Mouse (Mus musculus) stomach, postnatal 0 days (tissue): ENCODE measurements at regions not wholly inside any gene's neighbourhood (a gene's known extent, or its start where the extent isn't known, plus 50 kb on each side); places are given as distances from the start of the nearest gene placed in this dataset.

Source experiments
- CTCF ChIP-seq: IDR thresholded peaks from 2 replicates; pipeline ENCODE4 v1.5.1; 2016; ENCODE audit warnings: antibody characterized with exemption, low read depth, mild to moderate bottlenecking, moderate library complexity
- EP300 ChIP-seq: optimal IDR thresholded peaks from 2 replicates; pipeline ENCODE3; 2016; ENCODE audit warnings: antibody characterized with exemption

GRCm38 (mm10) chr2:43365812-43366211 lies 189.3 kb upstream of the Kynu start:
- TF ChIP-seq CTCF (no peak), EP300 (no peak)
